Mouse (Mus musculus): Measurements from ENCODE around the gene Gpr149.

The Gpr149 gene

GRCm38 (mm10) chr3:62604973-62605372, at the start of gene Gpr149:
TSS of gene Gpr149 (minus strand) at chr3:62605140.
- no peak for DNase-seq (ENCODE audit: low spot score)

- no peak for DNase-seq (ENCODE audit: low spot score)
Observed at GRCm38 (mm10) chr3:62650551-62650950, 45.6 kb upstream of the Gpr149 start.

DNA sequence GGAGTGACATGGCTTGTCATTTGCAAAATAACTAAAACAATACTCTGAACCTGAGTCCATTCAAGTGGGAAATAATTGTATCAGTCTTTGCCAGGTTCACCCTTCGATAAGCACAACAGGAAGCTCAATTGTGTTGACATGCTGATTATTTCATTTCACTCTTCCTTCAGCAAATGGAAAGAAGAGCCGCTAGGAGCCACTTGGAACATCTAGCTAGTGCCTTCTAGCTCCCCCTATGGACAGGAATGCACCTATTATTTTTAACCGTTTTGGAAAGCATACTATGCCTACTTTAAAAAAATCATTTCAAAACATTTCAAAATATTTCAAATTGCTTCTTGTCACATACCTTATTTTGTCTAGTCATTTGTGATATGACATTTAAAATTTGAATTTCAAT, 5.9 kb upstream of the Gpr149 start:
- DNase-seq (ENCODE audit: low spot score), result no peak

- DNase-seq (ENCODE audit: low spot score), result no peak
Observed at GRCm38 (mm10) chr3:62605931-62606330, 991 bp upstream of the Gpr149 start.

DNA sequence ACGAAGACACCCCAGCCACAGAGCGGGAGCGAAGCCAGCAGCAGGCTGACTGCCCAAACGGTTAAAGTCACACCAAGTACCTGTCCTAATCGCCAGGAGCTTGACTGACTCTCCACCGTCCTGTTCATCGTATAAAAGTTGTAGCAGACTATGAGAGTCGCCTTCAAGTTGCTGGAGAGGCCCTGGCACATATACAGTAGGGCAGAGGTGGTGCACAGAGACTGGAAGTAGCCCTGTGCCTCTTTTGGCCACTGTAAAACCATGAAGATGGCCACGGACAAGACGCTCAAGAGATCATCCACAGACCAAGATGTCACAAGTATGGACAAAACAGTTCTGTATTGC, 921 bp downstream of the Gpr149 start:
- no peak for DNase-seq (ENCODE audit: low spot score)

- no peak for DNase-seq (ENCODE audit: low spot score)
Observed at GRCm38 (mm10) chr3:62603231-62604046, 1.5 kb downstream of the Gpr149 start.

- no peak for DNase-seq (ENCODE audit: low spot score)
Observed at GRCm38 (mm10) chr3:62602466-62602865, 2.5 kb downstream of the Gpr149 start.

- DNase-seq (ENCODE audit: low spot score), result no peak
Observed at GRCm38 (mm10) chr3:62594842-62595241, 10.1 kb downstream of the Gpr149 start.

DNA sequence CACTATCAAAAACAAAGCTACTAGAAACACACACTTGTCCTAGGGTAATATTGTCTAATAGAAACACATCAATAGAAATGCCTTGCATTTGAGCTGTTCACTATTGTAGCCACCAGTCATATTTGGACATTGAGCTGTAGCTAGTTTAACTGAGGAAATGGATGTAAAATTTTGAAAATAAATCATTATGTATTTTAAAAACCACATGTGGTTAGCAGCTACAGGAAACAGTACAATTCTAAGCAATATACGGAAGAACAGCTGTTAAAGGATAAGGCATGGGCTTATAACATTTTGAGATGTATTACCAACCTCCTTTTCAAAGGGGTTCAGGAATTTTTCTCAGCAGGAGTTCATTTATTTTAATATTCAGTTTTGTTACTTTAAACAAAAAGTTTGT, 19.9 kb downstream of the Gpr149 start:
- no peak for DNase-seq (ENCODE audit: low spot score)

GRCm38 (mm10) chr3:62527593-62527992, 77.3 kb downstream of the Gpr149 start:
- DNase-seq (ENCODE audit: low spot score), result no peak

DNA sequence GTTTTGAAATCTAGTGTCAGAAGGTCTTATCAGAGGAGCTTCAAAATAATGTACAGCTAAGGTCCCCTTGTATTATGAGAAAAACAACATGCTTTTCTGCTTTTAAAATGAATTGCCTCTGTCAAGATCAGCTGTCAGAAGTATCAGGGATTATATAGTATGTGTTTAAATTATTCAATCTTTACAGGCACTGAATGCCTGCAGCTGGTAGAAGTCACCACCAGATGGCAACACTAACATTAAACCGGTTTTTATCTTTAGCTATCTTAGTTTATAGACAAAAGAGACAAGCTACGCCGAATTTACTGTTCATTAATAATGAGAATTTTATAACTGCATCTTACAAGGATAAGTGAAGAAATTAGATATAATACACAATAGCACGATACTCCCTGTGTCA, 77.8 kb downstream of the Gpr149 start:
- DNase-seq (ENCODE audit: low spot score), result no peak

- DNase-seq (ENCODE audit: low spot score), result no peak
Observed at GRCm38 (mm10) chr3:62507206-62507647, 97.7 kb downstream of the Gpr149 start.

GRCm38 (mm10) chr3:62506488-62507205, 98.3 kb downstream of the Gpr149 start, which contains the start of gene Dhx36:
TSS of gene Dhx36 (minus strand) at chr3:62507004.
- DNase-seq (ENCODE audit: low spot score), result peak; percentile 95

DNA sequence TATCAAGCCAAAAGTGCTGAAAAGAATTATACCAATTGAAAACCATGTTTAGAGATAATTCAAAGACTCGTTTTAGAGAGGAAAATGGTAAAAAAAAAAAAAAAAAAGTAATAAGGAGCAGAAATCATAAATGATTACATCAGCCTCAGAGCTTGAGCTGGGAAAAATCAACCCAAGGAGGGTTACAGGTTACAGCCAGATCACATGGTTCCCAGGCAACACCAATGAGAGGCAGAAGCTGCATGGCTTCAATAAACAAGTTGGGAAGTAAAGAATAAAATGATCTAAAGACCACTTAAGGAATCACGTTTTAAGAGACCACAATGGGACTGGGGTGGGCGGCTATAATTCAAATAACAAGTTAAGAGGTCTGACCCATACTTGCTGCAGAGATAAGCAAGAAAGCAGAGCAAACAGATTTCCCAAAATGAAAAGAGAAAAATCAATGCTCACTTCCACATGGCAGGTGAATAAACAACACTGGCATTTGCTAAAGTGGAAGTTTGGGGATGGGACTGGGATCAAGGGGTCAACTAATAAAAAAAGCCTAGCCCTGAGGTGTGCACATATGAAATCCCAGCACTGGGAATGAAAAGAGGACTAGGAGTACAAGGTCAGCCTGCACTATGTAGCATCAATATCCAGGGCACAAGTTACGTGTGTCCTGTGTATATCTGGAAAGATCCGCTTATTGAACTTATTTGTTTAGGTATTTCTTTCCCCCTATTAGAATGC, 99.6 kb downstream of the Gpr149 start:
- no peak for DNase-seq (ENCODE audit: low spot score)

GRCm38 (mm10) chr3:62499327-62499726, 105.6 kb downstream of the Gpr149 start:
- DNase-seq (ENCODE audit: low spot score), result no peak

- DNase-seq (ENCODE audit: low spot score), result no peak
Observed at GRCm38 (mm10) chr3:62492568-62492967, 112.4 kb downstream of the Gpr149 start.

GRCm38 (mm10) chr3:62484340-62484739, 120.6 kb downstream of the Gpr149 start:
- no peak for DNase-seq (ENCODE audit: low spot score)

Data from T-cell, adult 2 months (primary cell).